Mouse (Mus musculus): ENCODE data around the gene Rptn. TPM values are rescaled to one million over a fixed set of nuclear protein-coding genes. Genes with fewer than 3 reads are reported as not detected.

The Rptn gene
- polyA plus RNA-seq, 1 experiment, result not detected

- Histone ChIP-seq H3K27me3 (ENCODE audit: control insufficient read depth, insufficient read depth, insufficient read length) (peaks cover 3% of the 10 kb centered on the region), H3K79me2 (ENCODE audit: control insufficient read depth, insufficient read depth) (no peaks in the 10 kb centered on the region)
- no peak for TF ChIP-seq CEBPB (IDR thresholded peaks at IDR 0.05; ENCODE audit: low read depth)
- TF ChIP-seq MAX (IDR thresholded peaks at IDR 0.05), result no peak
- peak; percentile 29 for TF ChIP-seq CTCF (IDR thresholded peaks at IDR 0.05; ENCODE audit: control insufficient read depth, insufficient read depth, insufficient read length)
These were observed 13.5 kb downstream of the Rptn start for GRCm38 (mm10) chr3:93406992-93407391.

GRCm38 (mm10) chr3:93411905-93412304 lies 18.4 kb downstream of the Rptn start:
- H3K79me3 ChIP-seq (ENCODE audit: low read depth), result no peaks in the 10 kb centered on the region

More at GRCm38 (mm10) chr3:93406992-93407391, 13.5 kb downstream of the Rptn start:
- Histone ChIP-seq H3ac (ENCODE audit: control insufficient read depth, insufficient read length, low read depth) (no peak overlapping the region), H3K4me3 (ENCODE audit: insufficient read depth, poor library complexity, severe bottlenecking) (no peak overlapping the region), H3K79me3 (ENCODE audit: low read depth) (no peaks in the 10 kb centered on the region), H3K36me3 (ENCODE audit: control insufficient read depth, insufficient read depth) (no peaks in the 10 kb centered on the region)

GRCm38 (mm10) chr3:93431673-93432072 lies 38.2 kb downstream of the Rptn start:
- no peak for TF ChIP-seq MYOG (IDR thresholded peaks at IDR 0.05; ENCODE audit: control insufficient read depth, extremely low read depth, insufficient read length)
- TF ChIP-seq MAX (IDR thresholded peaks at IDR 0.05), result no peak
- no peak for TF ChIP-seq MYOD1 (IDR thresholded peaks at IDR 0.05; ENCODE audit: control insufficient read depth, insufficient read length, low read depth)
- TF ChIP-seq FOSL1 (IDR thresholded peaks at IDR 0.05; ENCODE audit: insufficient read depth, low read length, poor library complexity, severe bottlenecking), result no peak
- TF ChIP-seq USF1 (IDR thresholded peaks at IDR 0.05; ENCODE audit: low read depth), result no peak
- TF ChIP-seq CEBPB (IDR thresholded peaks at IDR 0.05; ENCODE audit: low read depth), result no peak
- no peak for TF ChIP-seq CTCF (IDR thresholded peaks at IDR 0.05; ENCODE audit: control insufficient read depth, insufficient read depth, insufficient read length)
- no peak overlapping the region for H3K4me3 ChIP-seq (ENCODE audit: insufficient read depth, poor library complexity, severe bottlenecking)
- H3K27me3 ChIP-seq (ENCODE audit: control insufficient read depth, insufficient read depth, insufficient read length), result peaks cover 12% of the 10 kb centered on the region
- no peak overlapping the region for H3ac ChIP-seq (ENCODE audit: control insufficient read depth, insufficient read length, low read depth)
- H3K79me3 ChIP-seq (ENCODE audit: low read depth), result no peaks in the 10 kb centered on the region
- H3K79me2 ChIP-seq (ENCODE audit: control insufficient read depth, insufficient read depth), result no peaks in the 10 kb centered on the region
- no peaks in the 10 kb centered on the region for H3K36me3 ChIP-seq (ENCODE audit: control insufficient read depth, insufficient read depth)

More at GRCm38 (mm10) chr3:93411905-93412304, 18.4 kb downstream of the Rptn start:
- Histone ChIP-seq H3K79me2 (ENCODE audit: control insufficient read depth, insufficient read depth) (no peaks in the 10 kb centered on the region), H3K27me3 (ENCODE audit: control insufficient read depth, insufficient read depth, insufficient read length) (peaks cover 3% of the 10 kb centered on the region), H3K36me3 (ENCODE audit: control insufficient read depth, insufficient read depth) (no peaks in the 10 kb centered on the region), H3K4me3 (ENCODE audit: insufficient read depth, poor library complexity, severe bottlenecking) (no peak overlapping the region), H3ac (ENCODE audit: control insufficient read depth, insufficient read length, low read depth) (no peak overlapping the region)
- TF ChIP-seq FOSL1 (IDR thresholded peaks at IDR 0.05; ENCODE audit: insufficient read depth, low read length, poor library complexity, severe bottlenecking) (no peak), CTCF (IDR thresholded peaks at IDR 0.05; ENCODE audit: control insufficient read depth, insufficient read depth, insufficient read length) (no peak), USF1 (IDR thresholded peaks at IDR 0.05; ENCODE audit: low read depth) (no peak), MYOG (IDR thresholded peaks at IDR 0.05; ENCODE audit: control insufficient read depth, extremely low read depth, insufficient read length) (no peak), CEBPB (IDR thresholded peaks at IDR 0.05; ENCODE audit: low read depth) (no peak), MYOD1 (IDR thresholded peaks at IDR 0.05; ENCODE audit: control insufficient read depth, insufficient read length, low read depth) (no peak), MAX (IDR thresholded peaks at IDR 0.05) (no peak)

DNA sequence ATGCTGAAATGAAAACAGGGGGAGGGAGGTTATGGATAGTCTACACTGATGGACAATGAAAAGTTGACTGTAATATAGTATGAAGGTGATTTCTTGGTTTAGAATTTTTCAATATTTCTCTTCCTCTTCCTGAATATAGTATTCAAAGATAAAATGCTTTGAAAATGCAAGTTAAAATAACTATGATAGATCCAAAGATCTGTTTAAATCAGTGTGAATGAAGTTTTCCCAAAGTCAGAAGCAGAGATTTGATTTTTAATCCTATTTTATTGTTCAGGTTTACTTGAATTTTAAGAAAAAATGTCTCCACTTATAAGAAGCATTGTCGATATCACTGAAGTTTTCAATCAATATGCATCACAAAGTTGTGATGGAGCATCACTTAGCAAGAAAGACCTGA lies 48.5 kb downstream of the Rptn start, which contains the start of gene Tchh:
Gene Tchh, plus strand, starts transcription at position 301 of the 400 bp plus-strand sequence.
- H3ac ChIP-seq (ENCODE audit: control insufficient read depth, insufficient read length, low read depth), result no peak within 1 kb of the TSS
- TF ChIP-seq CEBPB (IDR thresholded peaks at IDR 0.05; ENCODE audit: low read depth) (no peak), FOSL1 (IDR thresholded peaks at IDR 0.05; ENCODE audit: insufficient read depth, low read length, poor library complexity, severe bottlenecking) (no peak), MYOD1 (IDR thresholded peaks at IDR 0.05; ENCODE audit: control insufficient read depth, insufficient read length, low read depth) (no peak), MYOG (IDR thresholded peaks at IDR 0.05; ENCODE audit: control insufficient read depth, extremely low read depth, insufficient read length) (no peak), MAX (IDR thresholded peaks at IDR 0.05) (no peak), CTCF (IDR thresholded peaks at IDR 0.05; ENCODE audit: control insufficient read depth, insufficient read depth, insufficient read length) (no peak), USF1 (IDR thresholded peaks at IDR 0.05; ENCODE audit: low read depth) (no peak)
- no peaks in the 10 kb centered on the region for H3K36me3 ChIP-seq (ENCODE audit: control insufficient read depth, insufficient read depth)
- H3K27me3 ChIP-seq (ENCODE audit: control insufficient read depth, insufficient read depth, insufficient read length), result peaks cover 17% of the 10 kb centered on the region
- no peaks in the 10 kb centered on the region for H3K79me2 ChIP-seq (ENCODE audit: control insufficient read depth, insufficient read depth)
- no peaks in the 10 kb centered on the region for H3K79me3 ChIP-seq (ENCODE audit: low read depth)
- no peak within 1 kb of the TSS for H3K4me3 ChIP-seq (ENCODE audit: insufficient read depth, poor library complexity, severe bottlenecking)

DNA sequence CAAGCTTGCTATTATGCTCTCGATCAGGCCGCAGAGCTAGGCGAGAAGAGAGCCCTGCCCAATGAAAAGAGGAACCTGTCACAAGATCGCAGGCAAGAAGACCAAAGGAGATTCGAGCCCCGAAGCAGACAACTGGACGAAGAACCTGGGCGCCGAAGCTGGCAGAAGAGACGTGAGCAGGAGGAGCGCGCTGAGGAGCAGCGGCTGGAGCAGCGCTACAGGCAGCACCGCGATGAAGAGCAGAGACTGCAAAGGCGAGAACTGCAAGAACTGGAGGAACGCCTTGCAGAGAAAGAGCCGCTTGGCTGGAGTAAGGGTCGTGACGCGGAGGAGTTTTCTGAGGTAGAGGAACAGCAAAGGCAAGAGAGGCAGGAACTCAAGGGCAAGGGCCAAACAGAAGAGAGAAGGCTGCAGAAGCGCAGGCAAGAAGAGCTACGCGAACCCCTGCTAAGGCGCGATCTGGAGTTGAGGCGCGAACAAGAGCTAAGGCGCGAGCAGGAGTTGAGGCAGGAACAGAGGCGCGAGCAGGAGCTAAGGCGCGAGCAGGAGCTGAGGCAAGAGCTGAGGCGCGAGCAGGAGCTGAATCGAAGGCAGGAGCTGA lies 50.1 kb downstream of the Rptn start:
- H3K79me2 ChIP-seq (ENCODE audit: control insufficient read depth, insufficient read depth), result no peaks in the 10 kb centered on the region
- no peaks in the 10 kb centered on the region for H3K36me3 ChIP-seq (ENCODE audit: control insufficient read depth, insufficient read depth)
- H3ac ChIP-seq (ENCODE audit: control insufficient read depth, insufficient read length, low read depth), result no peak overlapping the region
- H3K27me3 ChIP-seq (ENCODE audit: control insufficient read depth, insufficient read depth, insufficient read length), result peaks cover 17% of the 10 kb centered on the region
- TF ChIP-seq CEBPB (IDR thresholded peaks at IDR 0.05; ENCODE audit: low read depth) (no peak), MYOG (IDR thresholded peaks at IDR 0.05; ENCODE audit: control insufficient read depth, extremely low read depth, insufficient read length) (no peak), USF1 (IDR thresholded peaks at IDR 0.05; ENCODE audit: low read depth) (no peak), CTCF (IDR thresholded peaks at IDR 0.05; ENCODE audit: control insufficient read depth, insufficient read depth, insufficient read length) (no peak), MAX (IDR thresholded peaks at IDR 0.05) (no peak), MYOD1 (IDR thresholded peaks at IDR 0.05; ENCODE audit: control insufficient read depth, insufficient read length, low read depth) (no peak), FOSL1 (IDR thresholded peaks at IDR 0.05; ENCODE audit: insufficient read depth, low read length, poor library complexity, severe bottlenecking) (no peak)
- H3K79me3 ChIP-seq (ENCODE audit: low read depth), result no peaks in the 10 kb centered on the region
- no peak overlapping the region for H3K4me3 ChIP-seq (ENCODE audit: insufficient read depth, poor library complexity, severe bottlenecking)

Measured in C2C12 (cell line).